Mouse (Mus musculus) CH12.LX (cell line): ENCODE results near the gene Necap2. TPM values are rescaled to one million over a fixed set of nuclear protein-coding genes. Genes with fewer than 3 reads are reported as not detected.

Source experiments
- DNase-seq: peaks from one replicate; pipeline ENCODE4 v3.0.0-alpha.2; 2013; ENCODE audit errors: extremely low read depth
- H3K27ac ChIP-seq: 2 replicates; pipeline ENCODE4 v1.5.1; 2012; ENCODE audit warnings: low read depth, mild to moderate bottlenecking, control low read depth, moderate library complexity; ENCODE audit not compliant: insufficient read depth
- H3K27me3 ChIP-seq: replicated peaks from 2 replicates; pipeline ENCODE3; 2012; ENCODE audit warnings: inconsistent platforms
- H3K36me3 ChIP-seq, 2 experiments: replicated peaks in 1 of 2; 2 replicates each; pipeline versions ENCODE3 to v1.6.1; 2012; ENCODE audit warnings: inconsistent platforms in 1 of 2, low read length in 1 of 2, mild to moderate bottlenecking in 1 of 2, mixed read lengths in 1 of 2, moderate library complexity in 1 of 2; ENCODE audit not compliant: control insufficient read depth in 1 of 2, insufficient read depth in 1 of 2
- H3K4me1 ChIP-seq, 2 experiments: 2 replicates each; pipeline ENCODE4 v1.6.1; 2012; ENCODE audit warnings: inconsistent platforms in 1 of 2, moderate library complexity in 1 of 2; ENCODE audit not compliant: insufficient read depth in 2 of 2, control insufficient read depth in 1 of 2
- H3K4me2 ChIP-seq: 2 replicates; pipeline ENCODE4 v1.6.1; 2012; ENCODE audit warnings: low read depth, mild to moderate bottlenecking, control low read depth; ENCODE audit not compliant: poor library complexity, insufficient read depth, severe bottlenecking
- H3K4me3 ChIP-seq, 3 experiments: fragments of 150-350 bp in 1 of 3; sonication (generic) in 1 of 3; replicated peaks in 1 of 3; 2 replicates each; pipeline versions ENCODE3 to v1.5.1; 2011 to 2012; ENCODE audit warnings: low read depth in 2 of 3, low read length in 2 of 3, mild to moderate bottlenecking in 2 of 3, moderate library complexity in 2 of 3, control low read depth in 1 of 3, improper control_type of control experiment in 1 of 3, inconsistent platforms in 1 of 3, mixed read lengths in 1 of 3; ENCODE audit not compliant: poor library complexity in 1 of 3
- H3K79me2 ChIP-seq: replicated peaks from 2 replicates; pipeline ENCODE4 v1.6.1; 2012; ENCODE audit warnings: mild to moderate bottlenecking, moderate library complexity; ENCODE audit not compliant: control insufficient read depth, poor library complexity, insufficient read depth, severe bottlenecking; ENCODE audit errors: extremely low read depth
- H3K9ac ChIP-seq: 2 replicates; pipeline ENCODE4 v1.6.1; 2012; ENCODE audit warnings: low read depth, mild to moderate bottlenecking, control low read depth, moderate library complexity; ENCODE audit not compliant: insufficient read depth
- H3K9me3 ChIP-seq: replicated peaks from 2 replicates; pipeline ENCODE3; 2012; ENCODE audit warnings: low read length, inconsistent platforms, mixed read lengths
- CHD1 ChIP-seq: IDR thresholded peaks from 2 replicates; pipeline ENCODE4 v1.6.1; 2012; ENCODE audit warnings: low read depth, low read length, improper control_type of control experiment, inconsistent platforms
- CHD2 ChIP-seq: IDR thresholded peaks from 2 replicates; pipeline ENCODE4 v1.6.1; 2011; ENCODE audit warnings: low read length, improper control_type of control experiment
- E2F4 ChIP-seq: IDR thresholded peaks from 2 replicates; pipeline ENCODE4 v1.6.1; 2011; ENCODE audit warnings: low read depth, low read length, improper control_type of control experiment; ENCODE audit not compliant: insufficient replicate concordance
- ELF1 ChIP-seq: IDR thresholded peaks from 2 replicates; pipeline ENCODE4 v1.6.1; 2014; ENCODE audit warnings: low read depth, mild to moderate bottlenecking, inconsistent platforms, low read length, improper control_type of control experiment
- EP300 ChIP-seq: IDR thresholded peaks from 2 replicates; pipeline ENCODE4 v1.6.1; 2011; ENCODE audit warnings: low read length, improper control_type of control experiment
- ETS1 ChIP-seq: conservative IDR thresholded peaks from 2 replicates; pipeline ENCODE4 v1.6.1; 2012; ENCODE audit warnings: low read depth, mild to moderate bottlenecking, inconsistent platforms, low read length, improper control_type of control experiment, moderate library complexity
- HCFC1 ChIP-seq: IDR thresholded peaks from 2 replicates; pipeline ENCODE4 v1.6.1; 2012; ENCODE audit warnings: low read depth, mild to moderate bottlenecking, inconsistent platforms, low read length, improper control_type of control experiment
- IRF4 ChIP-seq: IDR thresholded peaks from 2 replicates; pipeline ENCODE4 v1.6.1; 2014; ENCODE audit warnings: low read depth, mild to moderate bottlenecking, inconsistent platforms, low read length, improper control_type of control experiment
- JUND ChIP-seq: conservative IDR thresholded peaks from 2 replicates; pipeline ENCODE4 v1.6.1; 2011; ENCODE audit warnings: low read depth, low read length, improper control_type of control experiment
- KAT2A ChIP-seq: IDR thresholded peaks from 2 replicates; pipeline ENCODE4 v1.6.1; 2012; ENCODE audit warnings: low read length, improper control_type of control experiment, inconsistent platforms; ENCODE audit not compliant: insufficient replicate concordance
- MAFK ChIP-seq: IDR thresholded peaks from 2 replicates; pipeline ENCODE4 v1.6.1; 2011; ENCODE audit warnings: low read length, improper control_type of control experiment; ENCODE audit not compliant: insufficient replicate concordance
- MEF2A ChIP-seq: IDR thresholded peaks from 2 replicates; pipeline ENCODE4 v1.6.1; 2014; ENCODE audit warnings: low read depth, mild to moderate bottlenecking, inconsistent platforms, low read length, improper control_type of control experiment, borderline replicate concordance
- MXI1 ChIP-seq: IDR thresholded peaks from 2 replicates; pipeline ENCODE4 v1.6.1; 2011; ENCODE audit warnings: mild to moderate bottlenecking, low read depth, low read length, improper control_type of control experiment
- MYC ChIP-seq: IDR thresholded peaks from 2 replicates; pipeline ENCODE4 v1.6.1; 2011; ENCODE audit warnings: low read depth, mild to moderate bottlenecking, improper control_type of control experiment, low read length
- NELFE ChIP-seq: IDR thresholded peaks from 2 replicates; pipeline ENCODE4 v1.6.1; 2011; ENCODE audit warnings: low read depth, low read length, improper control_type of control experiment
- POLR2AphosphoS2 ChIP-seq: IDR thresholded peaks from 2 replicates; pipeline ENCODE4 v1.6.1; 2011; ENCODE audit warnings: low read depth, low read length, improper control_type of control experiment
- RAD21 ChIP-seq: IDR thresholded peaks from 2 replicates; pipeline ENCODE4 v1.6.1; 2011; ENCODE audit warnings: low read depth, mild to moderate bottlenecking, low read length, improper control_type of control experiment, moderate library complexity
- SIN3A ChIP-seq: IDR thresholded peaks from 2 replicates; pipeline ENCODE4 v1.6.1; 2012; ENCODE audit warnings: low read length, improper control_type of control experiment, inconsistent platforms
- SMC3 ChIP-seq: IDR thresholded peaks from 2 replicates; pipeline ENCODE4 v1.6.1; 2011; ENCODE audit warnings: low read depth, low read length, improper control_type of control experiment
- TCF12 ChIP-seq: IDR thresholded peaks from 2 replicates; pipeline ENCODE4 v1.6.1; 2014; ENCODE audit warnings: low read depth, mild to moderate bottlenecking, inconsistent platforms, low read length, improper control_type of control experiment
- UBTF ChIP-seq: IDR thresholded peaks from 2 replicates; pipeline ENCODE4 v1.6.1; 2012; ENCODE audit warnings: low read depth, mild to moderate bottlenecking, inconsistent platforms, low read length, improper control_type of control experiment, moderate library complexity
- ZC3H11A ChIP-seq: IDR thresholded peaks from 2 replicates; pipeline ENCODE4 v1.6.1; 2012; ENCODE audit warnings: low read depth, mild to moderate bottlenecking, inconsistent platforms, low read length, improper control_type of control experiment
- ZMIZ1 ChIP-seq: IDR thresholded peaks from 2 replicates; pipeline ENCODE4 v1.6.1; 2012; ENCODE audit warnings: low read depth, mild to moderate bottlenecking, inconsistent platforms, low read length, improper control_type of control experiment
- dilution Hi-C: fragments of 300-500 bp; cut with MboI; formaldehyde crosslinking; loops from 2 replicates; pipeline ENCODE4 v1.14.3; 2020; ENCODE audit warnings: low sequenced_read_pairs; ENCODE audit not compliant: extremely low pct_unique_long_range_greater_than_20kb, extremely low pct_ligation_motif_present
- in situ Hi-C: fragments of 300-500 bp; cut with MboI; formaldehyde crosslinking; loops from 3 replicates; pipeline ENCODE4 v1.14.3; 2019; ENCODE audit warnings: low sequenced_read_pairs, low pct_ligation_motif_present, low pct_unique_long_range_greater_than_20kb, mixed read lengths
- polyA plus RNA-seq: library from polyadenylated mRNA; unstranded; fragments of >175 nt; gene quantifications from 2 replicates; pipeline ENCODE4 v1.2.1, GENCODE M21; 2012; ENCODE audit warnings: low read depth; ENCODE audit not compliant: insufficient read length
- total RNA-seq, 2 experiments: library from RNA; depleted of rRNA; stranded (reverse); fragments of 300-350 nt in 1 of 2; fragments of >200 nt in 1 of 2; gene quantifications; 2 replicates each; pipeline ENCODE4 v1.2.3; 2012 to 2014

Necap2 gene
- total and polyA plus RNA-seq, 3 experiments = 32.6 to 41.7 (median 34.8) TPM

DNA sequence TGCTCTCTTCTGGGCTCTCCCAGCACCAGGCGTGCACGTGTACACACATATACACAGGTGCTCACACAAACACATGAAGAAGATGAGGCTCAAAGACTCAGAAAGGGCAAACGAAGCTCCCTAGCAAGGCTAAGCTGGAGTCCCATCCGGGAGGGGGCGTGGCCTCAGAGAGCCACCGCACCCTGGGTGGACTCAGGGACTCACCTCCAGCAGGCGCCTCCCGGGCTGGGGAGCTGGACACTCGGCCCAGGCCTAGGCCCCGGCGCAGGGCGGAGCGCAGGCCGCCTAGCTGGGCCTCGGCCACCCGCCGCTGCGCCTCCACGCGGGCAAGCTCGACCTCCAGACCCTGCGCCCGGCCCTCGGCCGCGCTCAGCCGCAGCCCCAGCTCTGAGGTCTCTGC lies 53.2 kb downstream of the Necap2 start:
- Histone ChIP-seq H3K79me2 (no peaks in the 10 kb centered on the region), H3K9me3 (no peaks in the 10 kb centered on the region), H3K4me3 (no peak overlapping the region), H3K4me2 (no peak overlapping the region), H3K27me3 (no peaks in the 10 kb centered on the region), H3K27ac (no peak overlapping the region), H3K4me1 (no peaks in the 10 kb centered on the region), H3K36me3 (peaks cover 7 to 85% of the 10 kb centered on the region in 2 experiments), H3K9ac (no peak overlapping the region)
- in situ Hi-C loops = loop anchor here (5.0 kb wide), 1 partner anchor 53 kb away; no protein-coding TSS in a partner anchor
- dilution Hi-C loops = no loop called here
- no peak for DNase-seq
- TF ChIP-seq MYC (no peak), KAT2A (no peak), NELFE (no peak), MAFK (no peak), HCFC1 (no peak), ETS1 (no peak), ZC3H11A (no peak), MXI1 (no peak), UBTF (no peak), MEF2A (no peak), ZMIZ1 (no peak), E2F4 (no peak), SMC3 (no peak), IRF4 (no peak), ELF1 (no peak), TCF12 (no peak), EP300 (no peak), SIN3A (no peak), CHD1 (no peak), POLR2AphosphoS2 (no peak)

- dilution Hi-C loops = no loop called here
- no peaks in the 10 kb centered on the region for H3K27me3 ChIP-seq
- no peaks in the 10 kb centered on the region for H3K9me3 ChIP-seq
- TF ChIP-seq RAD21 = no peak
- no peak for TF ChIP-seq POLR2AphosphoS2
- no peak for TF ChIP-seq EP300
- TF ChIP-seq JUND = no peak
- no peak for TF ChIP-seq SIN3A
- no peak for TF ChIP-seq ELF1
- no peak for TF ChIP-seq MYC
- TF ChIP-seq ZC3H11A = no peak
- no peak for TF ChIP-seq CHD2
- TF ChIP-seq UBTF = no peak
- TF ChIP-seq, all 38 proteins: peak for 0
- in situ Hi-C loops = loop anchor here (5.0 kb wide), 1 partner anchor 52 kb away; no protein-coding TSS in a partner anchor
- Histone ChIP-seq H3K27ac (no peak overlapping the region), H3K4me3 (no peak overlapping the region), H3K4me1 (no peaks in the 10 kb centered on the region), H3K4me2 (no peak overlapping the region), H3K36me3 (peaks cover 3 to 85% of the 10 kb centered on the region in 2 experiments), H3K9ac (no peak overlapping the region), H3K79me2 (no peaks in the 10 kb centered on the region)
- DNase-seq = no peak
Observed at GRCm38 (mm10) chr4:141024052-141024451, 54.1 kb downstream of the Necap2 start.
